Mouse (Mus musculus) liver, embryonic 12.5 days (tissue): ENCODE data around the gene Lhx6. TPM values are rescaled to one million over a fixed set of nuclear protein-coding genes. Genes with fewer than 3 reads are reported as not detected.

Source experiments
- ATAC-seq: fragments of 200-750 bp; cut with Nextera tagmentation; 2 replicates; pipeline ENCODE4 v1.8.0; 2017; ENCODE audit warnings: moderate number of reproducible peaks, mild to moderate bottlenecking, moderate library complexity
- H3K27ac ChIP-seq: fragments of 300-500 bp; sonication (generic); 2 replicates; pipeline ENCODE4 v1.5.1; 2016; ENCODE audit warnings: mild to moderate bottlenecking
- H3K27me3 ChIP-seq: fragments of 300-500 bp; sonication (generic); replicated peaks from 2 replicates; pipeline ENCODE4 v1.6.1; 2016; ENCODE audit warnings: mild to moderate bottlenecking, moderate library complexity
- H3K36me3 ChIP-seq: fragments of 300-500 bp; sonication (generic); 2 replicates; pipeline ENCODE4 v1.6.1; 2016; ENCODE audit warnings: mild to moderate bottlenecking, moderate library complexity
- H3K4me1 ChIP-seq: fragments of 300-500 bp; sonication (generic); 2 replicates; pipeline ENCODE4 v1.6.1; 2016
- H3K4me2 ChIP-seq: fragments of 300-500 bp; sonication (generic); 2 replicates; pipeline ENCODE4 v1.6.1; 2016; ENCODE audit warnings: mild to moderate bottlenecking, moderate library complexity
- H3K4me3 ChIP-seq: fragments of 300-500 bp; sonication (generic); 2 replicates; pipeline ENCODE4 v1.5.1; 2016; ENCODE audit warnings: mild to moderate bottlenecking, moderate library complexity
- H3K9ac ChIP-seq: fragments of 300-500 bp; sonication (generic); 2 replicates; pipeline ENCODE4 v1.6.1; 2016; ENCODE audit warnings: mild to moderate bottlenecking, moderate library complexity
- H3K9me3 ChIP-seq: fragments of 300-500 bp; sonication (generic); replicated peaks from 2 replicates; pipeline ENCODE4 v1.6.1; 2016; ENCODE audit warnings: mild to moderate bottlenecking, moderate library complexity
- WGBS: fragments of 180-500 bp; shearing (Covaris S2); methylation state at CpG from one replicate; pipeline ENCODE4 v1.1.7; 2016; ENCODE audit not compliant: insufficient replicate concordance; 5-methylcytosine and 5-hydroxymethylcytosine counted together
- polyA plus RNA-seq: library from polyadenylated mRNA; unstranded; fragments of >200 nt; fragmentation: Nextera tagmentation; extraction: Ambion mirVana; gene quantifications from 2 replicates; pipeline ENCODE4 v1.2.1, GENCODE M21; 2016

The Lhx6 gene
- polyA plus RNA-seq, 1 experiment from 2014 or later, result 0.29 TPM

- H3K4me1 ChIP-seq, result peaks cover 26% of the 10 kb centered on the region; the same call in 1 of the 2 replicates
- H3K9ac ChIP-seq, result no peak overlapping the region
- H3K27ac ChIP-seq, result no peak overlapping the region
- H3K9me3 ChIP-seq, result no peaks in the 10 kb centered on the region
- ATAC-seq, result no peak
- peaks cover 100% of the 10 kb centered on the region for H3K27me3 ChIP-seq
- H3K36me3 ChIP-seq, result no peaks in the 10 kb centered on the region
- H3K4me2 ChIP-seq, result peak overlapping the region; percentile 64
- H3K4me3 ChIP-seq, result peak overlapping the region; percentile 46
- 1% methylated on average over 32 of the region's 32 CpGs for WGBS
Observed at GRCm38 (mm10) chr2:36104436-36104955, 712 bp downstream of the Lhx6 start.

- WGBS, result 2% methylated on average over 38 of the region's 38 CpGs
- Histone ChIP-seq H3K9me3 (no peaks in the 10 kb centered on the region), H3K9ac (no peak overlapping the region), H3K4me2 (peak overlapping the region; percentile 64), H3K27ac (no peak overlapping the region), H3K27me3 (peaks cover 100% of the 10 kb centered on the region), H3K36me3 (no peaks in the 10 kb centered on the region), H3K4me1 (peaks cover 26% of the 10 kb centered on the region; the same call in 1 of the 2 replicates), H3K4me3 (peak overlapping the region; percentile 23; the same call in 1 of the 2 replicates)
- no peak for ATAC-seq
Observed at GRCm38 (mm10) chr2:36103555-36104367, 1.4 kb downstream of the Lhx6 start.

- 3% methylated on average over 21 of the region's 21 CpGs for WGBS
- H3K4me3 ChIP-seq, result no peak overlapping the region
- H3K9me3 ChIP-seq, result no peaks in the 10 kb centered on the region
- ATAC-seq, result no peak
- H3K27ac ChIP-seq, result no peak overlapping the region
- H3K27me3 ChIP-seq, result peaks cover 100% of the 10 kb centered on the region
- no peak overlapping the region for H3K9ac ChIP-seq
- H3K4me2 ChIP-seq, result peak overlapping the region; percentile 64
- no peaks in the 10 kb centered on the region for H3K36me3 ChIP-seq
- peaks cover 26% of the 10 kb centered on the region; the same call in 1 of the 2 replicates for H3K4me1 ChIP-seq
Observed at GRCm38 (mm10) chr2:36103069-36103554, 2.1 kb downstream of the Lhx6 start.

- no peak overlapping the region for H3K9ac ChIP-seq
- 4% methylated on average over 21 of the region's 21 CpGs for WGBS
- H3K4me3 ChIP-seq, result no peak overlapping the region; the same call in 1 of the 2 replicates
- peaks cover 26% of the 10 kb centered on the region; the same call in 1 of the 2 replicates for H3K4me1 ChIP-seq
- H3K9me3 ChIP-seq, result no peaks in the 10 kb centered on the region
- H3K27me3 ChIP-seq, result peaks cover 100% of the 10 kb centered on the region
- no peaks in the 10 kb centered on the region for H3K36me3 ChIP-seq
- peak overlapping the region; percentile 64; the same call in 1 of the 2 replicates for H3K4me2 ChIP-seq
- ATAC-seq, result no peak
- H3K27ac ChIP-seq, result no peak overlapping the region
Observed at GRCm38 (mm10) chr2:36102559-36102946, 2.7 kb downstream of the Lhx6 start.

GRCm38 (mm10) chr2:36101866-36102558, 3.2 kb downstream of the Lhx6 start:
- peaks cover 100% of the 10 kb centered on the region for H3K27me3 ChIP-seq
- H3K9me3 ChIP-seq, result no peaks in the 10 kb centered on the region
- peaks cover 26% of the 10 kb centered on the region; the same call in 1 of the 2 replicates for H3K4me1 ChIP-seq
- H3K9ac ChIP-seq, result no peak overlapping the region
- no peak for ATAC-seq
- no peak overlapping the region for H3K27ac ChIP-seq
- no peak overlapping the region for H3K4me3 ChIP-seq
- peak overlapping the region; percentile 64; the same call in 1 of the 2 replicates for H3K4me2 ChIP-seq
- 12% methylated on average over 28 of the region's 28 CpGs for WGBS
- no peaks in the 10 kb centered on the region for H3K36me3 ChIP-seq

GRCm38 (mm10) chr2:36099739-36100138, 5.5 kb downstream of the Lhx6 start:
- H3K9me3 ChIP-seq, result no peaks in the 10 kb centered on the region
- H3K4me3 ChIP-seq, result no peak overlapping the region
- no peaks in the 10 kb centered on the region for H3K36me3 ChIP-seq
- H3K4me2 ChIP-seq, result no peak overlapping the region
- H3K9ac ChIP-seq, result no peak overlapping the region
- ATAC-seq, result no peak
- peaks cover 19% of the 10 kb centered on the region; the same call in 1 of the 2 replicates for H3K4me1 ChIP-seq
- 22% methylated on average over 6 of the region's 6 CpGs for WGBS
- no peak overlapping the region for H3K27ac ChIP-seq
- H3K27me3 ChIP-seq, result peaks cover 100% of the 10 kb centered on the region

- ATAC-seq, result no peak
- Histone ChIP-seq H3K4me2 (no peak overlapping the region), H3K36me3 (no peaks in the 10 kb centered on the region), H3K4me3 (no peak overlapping the region), H3K9ac (no peak overlapping the region), H3K9me3 (no peaks in the 10 kb centered on the region), H3K27me3 (peaks cover 100% of the 10 kb centered on the region), H3K27ac (no peak overlapping the region), H3K4me1 (0 out of 2 replicates have a peak, but pooled peaks cover 8% of the 10 kb centered on the region)
- 19% methylated on average over 5 of the region's 5 CpGs for WGBS
Observed at GRCm38 (mm10) chr2:36098021-36098420, 7.2 kb downstream of the Lhx6 start.

GRCm38 (mm10) chr2:36097129-36097815, 7.9 kb downstream of the Lhx6 start:
- H3K27me3 ChIP-seq, result peaks cover 100% of the 10 kb centered on the region
- H3K9ac ChIP-seq, result no peak overlapping the region
- H3K4me2 ChIP-seq, result no peak overlapping the region
- no peaks in the 10 kb centered on the region for H3K36me3 ChIP-seq
- ATAC-seq, result no peak
- no peak overlapping the region for H3K4me3 ChIP-seq
- H3K9me3 ChIP-seq, result no peaks in the 10 kb centered on the region
- peaks cover 2% of the 10 kb centered on the region; the same call in 1 of the 2 replicates for H3K4me1 ChIP-seq
- 10% methylated on average over 18 of the region's 18 CpGs for whole genome bisulfite sequencing
- H3K27ac ChIP-seq, result no peak overlapping the region

GRCm38 (mm10) chr2:36093914-36094475, 11.2 kb downstream of the Lhx6 start:
- H3K4me2 ChIP-seq, result no peak overlapping the region
- no peaks in the 10 kb centered on the region for H3K9me3 ChIP-seq
- H3K9ac ChIP-seq, result no peak overlapping the region
- H3K4me3 ChIP-seq, result no peak overlapping the region
- H3K27me3 ChIP-seq, result peaks cover 100% of the 10 kb centered on the region
- no peak for ATAC-seq
- H3K36me3 ChIP-seq, result no peaks in the 10 kb centered on the region
- WGBS, result 8% methylated on average over 31 of the region's 31 CpGs
- no peak overlapping the region for H3K27ac ChIP-seq
- peaks cover 16% of the 10 kb centered on the region for H3K4me1 ChIP-seq

- ATAC-seq, result no peak
Observed at GRCm38 (mm10) chr2:36093301-36093700, 11.9 kb downstream of the Lhx6 start.

GRCm38 (mm10) chr2:36092748-36093147, 12.5 kb downstream of the Lhx6 start:
- Histone ChIP-seq H3K4me3 (no peak overlapping the region), H3K27me3 (peaks cover 98% of the 10 kb centered on the region), H3K4me1 (peaks cover 16% of the 10 kb centered on the region), H3K4me2 (no peak overlapping the region), H3K9me3 (no peaks in the 10 kb centered on the region), H3K36me3 (no peaks in the 10 kb centered on the region), H3K9ac (no peak overlapping the region), H3K27ac (no peak overlapping the region)
- WGBS, result 10% methylated on average over 4 of the region's 4 CpGs
- ATAC-seq, result no peak

More at GRCm38 (mm10) chr2:36093301-36093700, 11.9 kb downstream of the Lhx6 start:
- Histone ChIP-seq H3K27me3 (peaks cover 99% of the 10 kb centered on the region), H3K9me3 (no peaks in the 10 kb centered on the region), H3K4me2 (no peak overlapping the region), H3K36me3 (no peaks in the 10 kb centered on the region), H3K4me1 (peaks cover 16% of the 10 kb centered on the region), H3K9ac (no peak overlapping the region), H3K27ac (no peak overlapping the region), H3K4me3 (no peak overlapping the region)
- WGBS, result 31% methylated on average over 7 of the region's 7 CpGs
